Mouse (Mus musculus) testis, adult 2 months (tissue): ENCODE data around the gene Xpa.

ENCODE experiments used
- CTCF ChIP-seq: fragments of 200-500 bp; IDR thresholded peaks from 2 replicates; pipeline ENCODE4 v1.5.1; 2012; ENCODE audit warnings: low read depth, mild to moderate bottlenecking, inconsistent platforms, low read length, moderate library complexity; ENCODE audit not compliant: control insufficient read depth, insufficient read depth, insufficient replicate concordance
- POLR2A ChIP-seq: fragments of 200-500 bp; IDR thresholded peaks from 2 replicates; pipeline ENCODE4 v1.6.1; 2012; ENCODE audit warnings: low read depth, mild to moderate bottlenecking, inconsistent platforms, low read length, moderate library complexity; ENCODE audit not compliant: control insufficient read depth

GRCm38 (mm10) chr4:46126541-46126940 lies 69.6 kb downstream of the Xpa start:
- peak; percentile 86; the same call in 1 of the 2 replicates for TF ChIP-seq CTCF
- no peak for TF ChIP-seq POLR2A
